Mouse (Mus musculus) neural tube, embryonic 15.5 days (tissue): ENCODE data around the gene Gm42906. TPM values are rescaled to one million over a fixed set of nuclear protein-coding genes. Genes with fewer than 3 reads are reported as not detected.

Source experiments
- ATAC-seq: fragments of 200-750 bp; cut with Nextera tagmentation; 2 replicates; pipeline ENCODE4 v1.8.0; 2017; ENCODE audit warnings: mild to moderate bottlenecking, moderate TSS enrichment, moderate library complexity; ENCODE audit not compliant: low FRiP score
- H3K27ac ChIP-seq: fragments of 300-500 bp; sonication (generic); replicated peaks from 2 replicates; pipeline ENCODE4 v1.5.1; 2015; ENCODE audit warnings: mild to moderate bottlenecking, inconsistent platforms
- H3K27me3 ChIP-seq: fragments of 300-500 bp; sonication (generic); replicated peaks from 2 replicates; pipeline ENCODE4 v1.6.1; 2015; ENCODE audit warnings: inconsistent platforms
- H3K36me3 ChIP-seq: fragments of 300-500 bp; sonication (generic); 2 replicates; pipeline ENCODE4 v1.6.1; 2015; ENCODE audit warnings: inconsistent platforms
- H3K4me1 ChIP-seq: fragments of 300-500 bp; sonication (generic); 2 replicates; pipeline ENCODE4 v1.6.1; 2015; ENCODE audit warnings: inconsistent platforms
- H3K4me2 ChIP-seq: fragments of 300-500 bp; sonication (generic); 2 replicates; pipeline ENCODE4 v1.6.1; 2015; ENCODE audit warnings: inconsistent platforms, mild to moderate bottlenecking, moderate library complexity
- H3K4me3 ChIP-seq: fragments of 300-500 bp; sonication (generic); replicated peaks from 2 replicates; pipeline ENCODE4 v1.5.1; 2015; ENCODE audit warnings: mild to moderate bottlenecking, inconsistent platforms
- H3K9ac ChIP-seq: fragments of 300-500 bp; sonication (generic); replicated peaks from 2 replicates; pipeline ENCODE4 v1.6.1; 2015; ENCODE audit warnings: mild to moderate bottlenecking, inconsistent platforms
- H3K9me3 ChIP-seq: fragments of 300-500 bp; sonication (generic); replicated peaks from 2 replicates; pipeline ENCODE4 v1.6.1; 2016; ENCODE audit warnings: inconsistent platforms
- WGBS: fragments of 180-500 bp; shearing (Covaris S2); methylation state at CpG from one replicate; pipeline ENCODE4 v1.1.7; 2015; ENCODE audit warnings: mixed read lengths; 5-methylcytosine and 5-hydroxymethylcytosine counted together
- polyA plus RNA-seq: library from polyadenylated mRNA; unstranded; fragments of >200 nt; fragmentation: Nextera tagmentation; extraction: Ambion mirVana; gene quantifications from 2 replicates; pipeline ENCODE4 v1.2.1, GENCODE M21; 2015

Gm42906 gene
- polyA plus RNA-seq, 1 experiment from 2014 or later = not detected

GRCm38 (mm10) chr5:151024483-151024882 lies 403.5 kb downstream of the Gm42906 start:
- Histone ChIP-seq H3K27me3 (no peaks in the 10 kb centered on the region), H3K4me1 (peaks cover 33% of the 10 kb centered on the region), H3K27ac (no peak overlapping the region), H3K9me3 (no peaks in the 10 kb centered on the region), H3K9ac (no peak overlapping the region), H3K36me3 (no peaks in the 10 kb centered on the region), H3K4me3 (no peak overlapping the region), H3K4me2 (no peak overlapping the region)
- ATAC-seq = no peak
- WGBS = 86% methylated on average over 2 of the region's 2 CpGs

DNA sequence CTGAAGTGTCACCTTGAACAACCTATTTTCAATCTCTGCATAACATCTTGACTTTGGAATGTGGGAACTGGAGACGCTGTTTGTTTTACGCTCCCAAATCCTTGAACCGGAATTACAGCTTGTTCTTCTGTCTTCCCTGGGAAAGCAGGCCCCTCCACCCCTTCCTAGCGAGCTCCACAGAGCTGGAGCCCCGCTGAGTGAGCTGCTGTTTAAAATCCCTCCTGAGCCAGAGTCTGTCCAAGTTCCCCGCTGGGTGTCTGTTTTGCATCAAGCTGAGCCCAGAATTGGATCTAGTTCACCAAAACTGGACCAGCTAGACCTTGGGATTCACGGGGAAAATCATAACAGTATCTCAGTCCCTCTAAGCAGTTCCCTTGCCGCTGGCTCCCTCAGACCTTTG lies 404.5 kb downstream of the Gm42906 start:
- H3K4me1 ChIP-seq = peaks cover 37% of the 10 kb centered on the region
- 15% methylated on average over 8 of the region's 8 CpGs for WGBS
- ATAC-seq = peak; percentile 43; the same call in 1 of the 2 replicates
- peak overlapping the region; percentile 15 for H3K4me2 ChIP-seq
- H3K36me3 ChIP-seq = no peaks in the 10 kb centered on the region
- no peak overlapping the region for H3K9ac ChIP-seq
- no peaks in the 10 kb centered on the region for H3K27me3 ChIP-seq
- no peaks in the 10 kb centered on the region for H3K9me3 ChIP-seq
- H3K27ac ChIP-seq = peak overlapping the region; percentile 65
- no peak overlapping the region for H3K4me3 ChIP-seq

DNA sequence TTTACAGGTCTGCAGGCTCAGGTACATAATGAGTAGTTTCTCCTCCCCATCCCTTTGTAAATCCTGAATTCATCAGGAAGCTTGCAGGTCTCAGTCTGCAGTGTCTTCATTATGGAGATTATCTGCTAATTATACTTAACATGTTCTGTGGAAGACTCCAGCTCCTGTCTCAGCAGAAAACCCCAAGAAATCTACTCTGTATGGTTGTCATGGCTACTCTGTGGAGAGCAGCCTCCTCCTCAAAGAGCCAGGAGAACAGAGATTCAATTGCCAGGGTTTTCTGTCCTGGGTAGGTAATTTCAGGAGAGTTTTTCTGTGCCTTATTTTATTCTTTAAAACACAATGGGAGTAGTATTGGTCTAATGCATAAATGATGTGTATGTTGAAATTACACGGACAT lies 405.0 kb downstream of the Gm42906 start:
- Histone ChIP-seq H3K27me3 (no peaks in the 10 kb centered on the region), H3K4me3 (no peak overlapping the region), H3K4me1 (peaks cover 37% of the 10 kb centered on the region), H3K9me3 (no peaks in the 10 kb centered on the region), H3K36me3 (no peaks in the 10 kb centered on the region), H3K4me2 (no peak overlapping the region; the same call in 1 of the 2 replicates), H3K27ac (peak overlapping the region; percentile 65; the same call in 1 of the 2 replicates), H3K9ac (no peak overlapping the region)
- 31% methylated on average over 1 of the region's 1 CpGs for WGBS
- ATAC-seq = no peak

GRCm38 (mm10) chr5:151022026-151022425 lies 405.9 kb downstream of the Gm42906 start:
- Histone ChIP-seq H3K9me3 (no peaks in the 10 kb centered on the region), H3K4me3 (no peak overlapping the region), H3K9ac (no peak overlapping the region), H3K27ac (no peak overlapping the region), H3K36me3 (no peaks in the 10 kb centered on the region), H3K4me1 (peaks cover 34% of the 10 kb centered on the region), H3K27me3 (no peaks in the 10 kb centered on the region), H3K4me2 (no peak overlapping the region)
- 83% methylated on average over 7 of the region's 7 CpGs for WGBS
- ATAC-seq = no peak

DNA sequence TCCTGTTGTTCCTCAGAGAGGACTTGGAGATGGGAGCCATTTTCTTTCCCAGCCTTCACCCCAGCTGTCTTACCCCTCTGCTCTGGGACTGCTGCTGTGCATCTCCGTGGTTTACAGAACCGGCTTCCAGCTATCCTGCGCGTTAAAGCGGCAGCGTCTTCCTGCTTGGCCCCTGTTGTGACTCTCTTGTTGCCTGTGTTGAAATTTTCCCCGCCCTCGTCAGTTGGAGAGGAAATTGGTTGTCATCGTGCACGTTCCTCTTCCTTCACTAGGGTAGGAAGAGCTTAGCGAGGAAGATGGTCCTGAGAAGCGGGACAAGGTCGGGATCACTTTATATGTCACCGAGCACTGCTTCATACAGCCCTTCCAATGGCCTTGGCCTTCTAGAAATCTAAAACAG lies 407.1 kb downstream of the Gm42906 start:
- no peak overlapping the region for H3K4me3 ChIP-seq
- H3K9ac ChIP-seq = no peak overlapping the region
- H3K4me2 ChIP-seq = no peak overlapping the region
- H3K27me3 ChIP-seq = no peaks in the 10 kb centered on the region
- H3K36me3 ChIP-seq = no peaks in the 10 kb centered on the region
- peaks cover 33% of the 10 kb centered on the region for H3K4me1 ChIP-seq
- no peaks in the 10 kb centered on the region for H3K9me3 ChIP-seq
- no peak for ATAC-seq
- WGBS = 77% methylated on average over 14 of the region's 14 CpGs
- H3K27ac ChIP-seq = peak overlapping the region; percentile 1; the same call in 1 of the 2 replicates

DNA sequence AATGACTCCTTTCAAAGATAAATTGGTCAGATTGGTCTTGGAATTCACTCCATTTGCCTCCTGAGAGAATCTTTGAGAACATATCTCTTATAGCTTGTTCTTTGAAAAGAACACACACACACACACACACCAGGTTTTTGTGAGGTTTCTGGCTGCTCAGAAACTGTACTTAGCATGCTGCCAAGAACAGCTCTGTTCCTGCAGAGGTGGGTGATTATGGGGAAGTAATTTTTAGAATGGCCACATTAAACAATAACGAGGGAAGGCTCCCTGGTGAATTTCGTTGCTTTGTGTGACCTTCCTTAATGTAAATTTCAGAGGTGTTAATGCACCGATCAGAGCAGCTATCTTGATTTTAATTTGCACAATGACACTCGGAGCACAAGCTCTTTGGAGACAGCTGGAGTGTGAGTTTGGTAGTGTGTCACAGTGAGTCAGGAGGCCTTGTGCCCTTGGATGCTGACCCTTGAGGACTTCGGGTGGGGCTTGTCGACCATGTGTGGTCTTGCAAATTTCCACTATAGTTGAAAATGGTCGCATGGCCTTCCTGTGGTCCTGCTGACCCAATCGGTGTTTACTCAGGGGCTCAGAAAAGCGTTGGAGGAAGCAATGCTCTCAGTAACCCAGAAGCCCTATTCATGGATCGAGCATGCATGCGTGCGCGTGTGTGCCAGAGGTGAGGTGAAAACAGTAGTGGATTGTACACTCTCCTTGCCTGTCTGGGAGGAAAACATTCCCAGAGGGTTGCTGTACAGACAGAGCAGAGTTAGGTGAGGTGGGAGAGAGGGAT lies 407.7 kb downstream of the Gm42906 start:
- H3K27ac ChIP-seq = peak overlapping the region; percentile 1; the same call in 1 of the 2 replicates
- no peaks in the 10 kb centered on the region for H3K36me3 ChIP-seq
- H3K4me3 ChIP-seq = no peak overlapping the region
- no peaks in the 10 kb centered on the region for H3K9me3 ChIP-seq
- H3K27me3 ChIP-seq = no peaks in the 10 kb centered on the region
- ATAC-seq = no peak
- peaks cover 33% of the 10 kb centered on the region for H3K4me1 ChIP-seq
- H3K4me2 ChIP-seq = no peak overlapping the region
- WGBS = 67% methylated on average over 13 of the region's 13 CpGs
- H3K9ac ChIP-seq = no peak overlapping the region

- H3K36me3 ChIP-seq = no peaks in the 10 kb centered on the region
- H3K4me3 ChIP-seq = no peak overlapping the region
- no peak overlapping the region for H3K4me2 ChIP-seq
- no peaks in the 10 kb centered on the region for H3K27me3 ChIP-seq
- peaks cover 33% of the 10 kb centered on the region for H3K4me1 ChIP-seq
- no peak for ATAC-seq
- H3K9ac ChIP-seq = no peak overlapping the region
- 50% methylated on average over 5 of the region's 5 CpGs for WGBS
- no peak overlapping the region for H3K27ac ChIP-seq
- no peaks in the 10 kb centered on the region for H3K9me3 ChIP-seq
Observed at GRCm38 (mm10) chr5:151018959-151019358, 409.0 kb downstream of the Gm42906 start.

DNA sequence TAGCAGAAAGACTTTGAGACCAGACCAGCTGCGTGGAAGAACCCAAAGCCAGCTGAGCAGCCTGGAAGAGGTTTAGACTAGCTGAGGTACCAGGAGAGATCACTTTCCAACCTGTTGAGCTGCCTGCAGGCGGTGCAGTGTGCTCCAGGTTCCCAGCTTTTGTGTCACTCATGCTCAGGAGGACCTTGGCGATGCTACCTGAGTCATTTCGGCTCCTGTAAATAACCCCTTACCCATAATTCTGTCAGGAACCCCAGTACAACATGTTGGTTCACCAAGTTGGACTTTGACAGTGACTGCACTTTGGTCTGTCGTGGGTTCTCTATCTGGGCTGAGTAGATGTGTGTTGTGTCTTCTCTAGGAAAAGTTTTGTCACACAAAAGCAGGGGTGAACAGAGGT lies 409.5 kb downstream of the Gm42906 start:
- H3K27me3 ChIP-seq = no peaks in the 10 kb centered on the region
- no peaks in the 10 kb centered on the region for H3K36me3 ChIP-seq
- WGBS = 78% methylated on average over 5 of the region's 5 CpGs
- H3K27ac ChIP-seq = no peak overlapping the region
- H3K9me3 ChIP-seq = no peaks in the 10 kb centered on the region
- H3K4me3 ChIP-seq = no peak overlapping the region
- ATAC-seq = no peak
- H3K4me1 ChIP-seq = peaks cover 29% of the 10 kb centered on the region
- H3K4me2 ChIP-seq = no peak overlapping the region
- no peak overlapping the region for H3K9ac ChIP-seq

Other genes starting within 250 kb of the Gm42906 start
- gene Stard13, start 194.3 kb downstream of the Gm42906 start, polyA plus RNA-seq = 5.9 and 6.0 TPM in 2 replicates
- 0.03 and 0.10 TPM in 2 replicates for gene Vmn2r18, start 177.9 kb upstream of the Gm42906 start, polyA plus RNA-seq
- gene Rfc3, start 223.1 kb upstream of the Gm42906 start, polyA plus RNA-seq = 56.3 and 64.9 TPM in 2 replicates